22 mouse cellular contexts compared by ENCODE assay signal in genomic region chr10:82818661-82819060, GRCm38 (mm10). TPM values are rescaled to one million over a fixed set of nuclear protein-coding genes. Genes with fewer than 3 reads are reported as not detected.
DNase-seq lines count a peak whose midpoint lies in the region; ATAC-seq lines count a peak whose summit lies in the region.
"Had no signal": no experiment of that assay in that cellular context is flagged by ENCODE, and none has a peak within 500 bp of the region (broad histone marks: within the 10 kb centered on the region; RNA-seq: fewer than 3 reads in every experiment).

No protein-coding gene starts in this region.

- WGBS in forebrain, embryonic 10.5 days, result 76% methylated on average over 6 of the region's 6 CpGs
- WGBS in forebrain, embryonic 12.5 days, result 76% methylated on average over 6 of the region's 6 CpGs

- ATAC-seq in forebrain, embryonic 12.5 days (ENCODE audit: low FRiP score), result no peak
- ATAC-seq: forebrain, embryonic 13.5 days; forebrain, embryonic 15.5 days; forebrain, postnatal 0 days had no signal

- H3K36me3 ChIP-seq in forebrain, embryonic 10.5 days (replicated peaks), result no peaks in the 10 kb centered on the region
- no peaks in the 10 kb centered on the region for H3K36me3 ChIP-seq in forebrain, embryonic 12.5 days (replicated peaks)
- H3K36me3 ChIP-seq in splenic B cell, adult 2 months (ENCODE audit: control insufficient read depth, insufficient read depth, low read length, poor library complexity, severe bottlenecking), result no peaks in the 10 kb centered on the region
- H3K36me3 ChIP-seq: embryonic facial prominence, embryonic 12.5 days; forebrain, embryonic 15.5 days had no signal

- H3K4me3 ChIP-seq in forebrain, embryonic 10.5 days, result no peak overlapping the region
- no peak overlapping the region for H3K4me3 ChIP-seq in forebrain, embryonic 12.5 days (replicated peaks)
- H3K4me3 ChIP-seq: embryonic facial prominence, embryonic 12.5 days; forebrain, embryonic 13.5 days; forebrain, embryonic 15.5 days had no signal

- H3K4me2 ChIP-seq in forebrain, embryonic 12.5 days, result no peak overlapping the region
- H3K4me2 ChIP-seq: embryonic facial prominence, embryonic 12.5 days; forebrain, embryonic 13.5 days; forebrain, embryonic 15.5 days had no signal

- DNase-seq in forebrain, embryonic 10.5 days (ENCODE audit: extremely low spot score, low spot score), result no peak
- peak; percentile 37 to 43 for DNase-seq in spleen, adult 18-20 months
- DNase-seq in spleen, adult 12 weeks (ENCODE audit: low spot score), result no peak
- DNase-seq in spleen, postnatal 36 days (ENCODE audit: low spot score in 2 of 2), result peak; percentile 55 to 58
- DNase-seq in spleen, postnatal 14 days (ENCODE audit: low spot score in 2 of 2), result no peak
- peak; percentile 38 for DNase-seq in splenic B cell, adult 2 months (ENCODE audit: low read depth, low spot score)
- DNase-seq in kidney, postnatal 25 days, result no peak
- DNase-seq: adrenal gland, adult 2 months; adrenal gland, postnatal 10 days; adrenal gland, postnatal 25 days; cerebellum, adult 11 months; cerebellum, adult 18-20 months; cerebellum, adult 8-10 months; cerebellum, adult 9-11 months; cerebellum, postnatal 14 days; cerebellum, postnatal 36 days; embryo, embryonic 11 days; forebrain, postnatal 0 days had no signal

- peaks cover 56% of the 10 kb centered on the region for H3K4me1 ChIP-seq in forebrain, embryonic 10.5 days
- peaks cover 15% of the 10 kb centered on the region for H3K4me1 ChIP-seq in forebrain, embryonic 12.5 days

- peak overlapping the region; percentile 85 for H3K27ac ChIP-seq in forebrain, embryonic 10.5 days
- no peak overlapping the region for H3K27ac ChIP-seq in forebrain, embryonic 12.5 days
- H3K27ac ChIP-seq: embryonic facial prominence, embryonic 12.5 days; forebrain, embryonic 13.5 days; forebrain, embryonic 15.5 days had no signal

- H3K9me3 ChIP-seq in forebrain, embryonic 10.5 days, result no peaks in the 10 kb centered on the region
- no peaks in the 10 kb centered on the region for H3K9me3 ChIP-seq in forebrain, embryonic 12.5 days
- H3K9me3 ChIP-seq: embryonic facial prominence, embryonic 12.5 days; forebrain, embryonic 13.5 days; forebrain, embryonic 15.5 days had no signal

- H3K9ac ChIP-seq in forebrain, embryonic 12.5 days, result no peak overlapping the region
- H3K9ac ChIP-seq: embryonic facial prominence, embryonic 12.5 days; forebrain, embryonic 13.5 days; forebrain, embryonic 15.5 days; forebrain, postnatal 0 days had no signal

- H3K27me3 ChIP-seq in forebrain, embryonic 10.5 days (ENCODE audit: poor library complexity, severe bottlenecking), result no peaks in the 10 kb centered on the region
- H3K27me3 ChIP-seq in forebrain, embryonic 12.5 days, result no peaks in the 10 kb centered on the region
- H3K27me3 ChIP-seq in splenic B cell, adult 2 months (ENCODE audit: control insufficient read depth, insufficient read depth, low read length, poor library complexity, severe bottlenecking), result no peaks in the 10 kb centered on the region
- H3K27me3 ChIP-seq: embryonic facial prominence, embryonic 12.5 days; forebrain, embryonic 13.5 days; forebrain, embryonic 15.5 days had no signal

RNA-seq across cellular contexts. Expression of gene Txnrd1, which starts 15.1 kb away (rescaled TPM):
- 196 and 200 TPM in 2 replicates for polyA plus RNA-seq in forebrain, embryonic 10.5 days (2016; fragmentation: Nextera tagmentation; extraction: Ambion mirVana)
- 183 and 206 TPM in 2 replicates for polyA plus RNA-seq in forebrain, embryonic 12.5 days (2016; fragmentation: Nextera tagmentation; extraction: Ambion mirVana)

RNA-seq across cellular contexts. Expression of gene Eid3, which starts 47.8 kb away (rescaled TPM):
- 0.57 and 0.66 TPM in 2 replicates for polyA plus RNA-seq in forebrain, embryonic 10.5 days (2016; fragmentation: Nextera tagmentation; extraction: Ambion mirVana)
- polyA plus RNA-seq in forebrain, embryonic 12.5 days (2016; fragmentation: Nextera tagmentation; extraction: Ambion mirVana), result 0.90 and 1.2 TPM in 2 replicates

RNA-seq across cellular contexts. Expression of gene Nfyb, which starts 54.7 kb away (rescaled TPM):
- 63.8 and 64.3 TPM in 2 replicates for polyA plus RNA-seq in forebrain, embryonic 10.5 days (2016; fragmentation: Nextera tagmentation; extraction: Ambion mirVana)
- polyA plus RNA-seq in forebrain, embryonic 12.5 days (2016; fragmentation: Nextera tagmentation; extraction: Ambion mirVana), result 68.7 and 72.8 TPM in 2 replicates

Comparison
In these comparisons a context has a peak if more than half of its experiments do, and no peak if none do; other contexts are left out.
1. DNase-seq: peak in spleen, adult 18-20 months (2 of 2), spleen, postnatal 36 days (2 of 2) and splenic B cell, adult 2 months (single experiment); none in forebrain, embryonic 10.5 days (single experiment), spleen, adult 12 weeks (single experiment), spleen, postnatal 14 days (0 of 2) and kidney, postnatal 25 days (0 of 2).